Mouse (Mus musculus) lung, embryonic 16.5 days (tissue): ENCODE data around the gene Rnf157. TPM values are rescaled to one million over a fixed set of nuclear protein-coding genes. Genes with fewer than 3 reads are reported as not detected.

Experiments
- ATAC-seq: fragments of 200-750 bp; cut with Nextera tagmentation; 2 replicates; pipeline ENCODE4 v1.8.0; 2017; ENCODE audit warnings: low read depth, mild to moderate bottlenecking, moderate library complexity
- H3K27ac ChIP-seq: fragments of 300-500 bp; sonication (generic); 2 replicates; pipeline ENCODE4 v1.5.1; 2014; ENCODE audit warnings: mild to moderate bottlenecking, control low read depth, low read length
- H3K27me3 ChIP-seq: fragments of 300-500 bp; sonication (generic); 2 replicates; pipeline ENCODE4 v1.6.1; 2014; ENCODE audit warnings: low read depth, low read length, mixed read lengths; ENCODE audit not compliant: control insufficient read depth, insufficient read depth
- H3K36me3 ChIP-seq: fragments of 300-500 bp; sonication (generic); 2 replicates; pipeline ENCODE4 v1.6.1; 2014; ENCODE audit warnings: low read length; ENCODE audit not compliant: control insufficient read depth, insufficient read depth
- H3K4me1 ChIP-seq: fragments of 300-500 bp; sonication (generic); replicated peaks from 2 replicates; pipeline ENCODE4 v1.6.1; 2014; ENCODE audit warnings: low read length, mixed read lengths; ENCODE audit not compliant: control insufficient read depth, insufficient read depth
- H3K4me2 ChIP-seq: fragments of 300-500 bp; sonication (generic); 2 replicates; pipeline ENCODE4 v1.6.1; 2014; ENCODE audit warnings: low read depth, low read length, control low read depth
- H3K4me3 ChIP-seq: fragments of 300-500 bp; sonication (generic); 2 replicates; pipeline ENCODE4 v1.5.1; 2014; ENCODE audit warnings: mild to moderate bottlenecking, low read length, control low read depth
- H3K9ac ChIP-seq: fragments of 300-500 bp; sonication (generic); 2 replicates; pipeline ENCODE4 v1.6.1; 2014; ENCODE audit warnings: low read length, control low read depth
- H3K9me3 ChIP-seq: fragments of 300-500 bp; sonication (generic); 2 replicates; pipeline ENCODE4 v1.6.1; 2016; ENCODE audit warnings: low read length; ENCODE audit not compliant: control insufficient read depth
- WGBS: fragments of 180-500 bp; shearing (Covaris S2); extraction: QIAGEN DNeasy Blood & Tissue Kit; methylation state at CpG from one replicate; pipeline ENCODE4 v1.1.7; 2014; 5-methylcytosine and 5-hydroxymethylcytosine counted together
- polyA plus RNA-seq: library from polyadenylated mRNA; unstranded; fragments of >200 nt; fragmentation: Nextera tagmentation; extraction: Ambion mirVana; gene quantifications from 2 replicates; pipeline ENCODE4 v1.2.1, GENCODE M21; 2015

The Rnf157 gene
- polyA plus RNA-seq, 1 experiment from 2014 or later, result 3.5 TPM

- H3K9me3 ChIP-seq, result no peaks in the 10 kb centered on the region
- no peak overlapping the region for H3K27ac ChIP-seq
- no peaks in the 10 kb centered on the region for H3K36me3 ChIP-seq
- WGBS, result 82% methylated on average over 4 of the region's 4 CpGs
- no peak overlapping the region; the same call in 1 of the 2 replicates for H3K4me3 ChIP-seq
- no peak for ATAC-seq
- H3K4me1 ChIP-seq, result peaks cover 29% of the 10 kb centered on the region
- no peak overlapping the region for H3K9ac ChIP-seq
- H3K4me2 ChIP-seq, result peak overlapping the region; percentile 16
- H3K27me3 ChIP-seq, result peaks cover 25% of the 10 kb centered on the region
Measured at GRCm38 (mm10) chr11:116336393-116336792, 76.4 kb downstream of the Rnf157 start.

DNA sequence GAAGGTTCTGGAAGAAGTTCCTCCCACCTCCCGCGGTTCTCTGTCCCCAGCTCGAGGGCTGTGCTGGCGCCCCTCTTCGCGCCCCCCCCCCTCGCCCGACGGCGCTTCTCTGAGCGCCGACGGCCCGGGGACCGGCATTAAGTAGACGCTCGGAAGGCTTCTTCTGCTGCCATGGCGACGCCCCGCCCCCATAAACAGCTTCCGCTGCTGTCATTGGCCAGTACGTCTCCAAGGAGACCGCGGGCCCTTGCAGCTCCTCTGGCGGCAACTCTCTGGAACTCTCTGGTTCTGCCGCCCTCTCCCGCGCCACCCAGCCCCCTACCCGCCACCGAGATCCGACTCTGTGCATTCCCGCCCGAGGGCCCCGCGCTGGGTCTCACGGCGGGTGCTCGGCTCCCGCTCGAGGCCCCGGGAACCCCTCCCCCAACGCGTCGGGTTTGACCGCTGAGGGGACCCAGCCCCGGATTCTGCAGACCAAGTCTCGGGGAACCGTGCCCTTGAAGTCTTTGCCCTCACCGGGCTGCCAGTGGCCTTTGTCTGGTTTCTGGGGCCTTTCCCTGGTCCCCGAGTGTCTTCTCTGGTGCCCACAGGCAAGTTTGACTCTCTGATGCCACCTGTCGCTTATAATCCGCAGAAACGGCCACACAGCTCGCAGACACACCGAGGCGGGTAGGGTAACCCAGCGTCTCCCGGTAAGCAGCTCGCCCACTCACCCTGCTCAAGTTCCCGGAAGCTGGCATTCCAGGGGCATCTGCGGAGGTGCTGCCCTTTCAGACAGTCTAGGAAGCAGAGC, 77.4 kb downstream of the Rnf157 start, which contains the start of gene Foxj1:
Gene Foxj1, minus strand, starts transcription at position 156 of the 793 bp plus-strand sequence.
- Histone ChIP-seq H3K4me2 (peak within 1 kb of the TSS; percentile 99), H3K4me3 (peak within 1 kb of the TSS; percentile 75), H3K27me3 (peaks cover 25% of the 10 kb centered on the region), H3K36me3 (no peaks in the 10 kb centered on the region), H3K9ac (peak within 1 kb of the TSS; percentile 74), H3K4me1 (peaks cover 29% of the 10 kb centered on the region), H3K27ac (peak within 1 kb of the TSS; percentile 53), H3K9me3 (no peaks in the 10 kb centered on the region)
- under 1% methylated on average over 60 of the region's 61 CpGs for WGBS
- ATAC-seq, result peak; percentile 93

GRCm38 (mm10) chr11:116334417-116334782, 78.4 kb downstream of the Rnf157 start:
- Histone ChIP-seq H3K27me3 (peaks cover 25% of the 10 kb centered on the region), H3K9ac (peak overlapping the region; percentile 45)

GRCm38 (mm10) chr11:116333526-116334416, 79.1 kb downstream of the Rnf157 start:
- peak overlapping the region; percentile 45 for H3K9ac ChIP-seq

More at GRCm38 (mm10) chr11:116334417-116334782, 78.4 kb downstream of the Rnf157 start:
- Histone ChIP-seq H3K4me1 (peaks cover 34% of the 10 kb centered on the region), H3K36me3 (no peaks in the 10 kb centered on the region), H3K4me3 (peak overlapping the region; percentile 75), H3K9me3 (no peaks in the 10 kb centered on the region), H3K27ac (no peak overlapping the region), H3K4me2 (peak overlapping the region; percentile 99)
- ATAC-seq, result no peak
- 2% methylated on average over 26 of the region's 26 CpGs for WGBS

GRCm38 (mm10) chr11:116332983-116333270, 79.9 kb downstream of the Rnf157 start:
- Histone ChIP-seq H3K4me3 (no peak overlapping the region), H3K4me2 (no peak overlapping the region), H3K9ac (0 out of 2 replicates have a peak overlapping the region, but pooled peaks have one; percentile 19), H3K36me3 (no peaks in the 10 kb centered on the region), H3K27ac (no peak overlapping the region), H3K27me3 (peaks cover 25% of the 10 kb centered on the region), H3K9me3 (no peaks in the 10 kb centered on the region), H3K4me1 (peaks cover 38% of the 10 kb centered on the region)
- WGBS, result 81% methylated on average over 3 of the region's 3 CpGs
- no peak for ATAC-seq

More at GRCm38 (mm10) chr11:116333526-116334416, 79.1 kb downstream of the Rnf157 start:
- Histone ChIP-seq H3K4me3 (peak overlapping the region; percentile 75), H3K4me1 (peaks cover 38% of the 10 kb centered on the region), H3K36me3 (no peaks in the 10 kb centered on the region), H3K27me3 (peaks cover 25% of the 10 kb centered on the region), H3K4me2 (peak overlapping the region; percentile 99), H3K27ac (no peak overlapping the region), H3K9me3 (no peaks in the 10 kb centered on the region)
- WGBS, result 21% methylated on average over 31 of the region's 31 CpGs
- ATAC-seq, result no peak

- WGBS, result 42% methylated on average over 18 of the region's 19 CpGs
- no peak for ATAC-seq
- 0 out of 2 replicates have a peak overlapping the region, but pooled peaks have one; percentile 15 for H3K9ac ChIP-seq
- H3K9me3 ChIP-seq, result no peaks in the 10 kb centered on the region
- H3K4me1 ChIP-seq, result peaks cover 38% of the 10 kb centered on the region
- H3K4me2 ChIP-seq, result no peak overlapping the region
- H3K27ac ChIP-seq, result no peak overlapping the region
- no peaks in the 10 kb centered on the region for H3K36me3 ChIP-seq
- H3K4me3 ChIP-seq, result no peak overlapping the region
- peaks cover 25% of the 10 kb centered on the region for H3K27me3 ChIP-seq
Measured at GRCm38 (mm10) chr11:116332232-116332982, 80.4 kb downstream of the Rnf157 start.

DNA sequence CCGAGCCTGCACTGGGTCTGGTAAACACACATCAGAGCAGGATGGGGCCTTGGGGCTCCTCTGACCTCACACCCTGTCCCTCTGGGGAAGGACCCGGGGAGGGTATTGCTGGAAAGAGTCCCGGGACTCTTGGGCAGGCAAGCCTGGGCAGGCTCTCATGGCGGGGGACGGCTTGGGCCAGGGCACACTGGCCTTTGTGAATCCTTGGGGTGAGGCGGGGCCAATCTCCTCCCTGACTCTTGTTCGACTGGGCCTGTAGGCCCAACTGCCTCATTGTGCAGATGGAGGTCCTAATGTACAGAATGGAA, 82.7 kb downstream of the Rnf157 start:
- no peak overlapping the region for H3K4me2 ChIP-seq
- H3K4me3 ChIP-seq, result no peak overlapping the region
- H3K4me1 ChIP-seq, result peaks cover 27% of the 10 kb centered on the region
- ATAC-seq, result no peak
- no peak overlapping the region for H3K27ac ChIP-seq
- no peaks in the 10 kb centered on the region for H3K9me3 ChIP-seq
- H3K27me3 ChIP-seq, result peaks cover 25% of the 10 kb centered on the region
- no peaks in the 10 kb centered on the region for H3K36me3 ChIP-seq
- no peak overlapping the region for H3K9ac ChIP-seq
- 65% methylated on average over 7 of the region's 7 CpGs for WGBS

DNA sequence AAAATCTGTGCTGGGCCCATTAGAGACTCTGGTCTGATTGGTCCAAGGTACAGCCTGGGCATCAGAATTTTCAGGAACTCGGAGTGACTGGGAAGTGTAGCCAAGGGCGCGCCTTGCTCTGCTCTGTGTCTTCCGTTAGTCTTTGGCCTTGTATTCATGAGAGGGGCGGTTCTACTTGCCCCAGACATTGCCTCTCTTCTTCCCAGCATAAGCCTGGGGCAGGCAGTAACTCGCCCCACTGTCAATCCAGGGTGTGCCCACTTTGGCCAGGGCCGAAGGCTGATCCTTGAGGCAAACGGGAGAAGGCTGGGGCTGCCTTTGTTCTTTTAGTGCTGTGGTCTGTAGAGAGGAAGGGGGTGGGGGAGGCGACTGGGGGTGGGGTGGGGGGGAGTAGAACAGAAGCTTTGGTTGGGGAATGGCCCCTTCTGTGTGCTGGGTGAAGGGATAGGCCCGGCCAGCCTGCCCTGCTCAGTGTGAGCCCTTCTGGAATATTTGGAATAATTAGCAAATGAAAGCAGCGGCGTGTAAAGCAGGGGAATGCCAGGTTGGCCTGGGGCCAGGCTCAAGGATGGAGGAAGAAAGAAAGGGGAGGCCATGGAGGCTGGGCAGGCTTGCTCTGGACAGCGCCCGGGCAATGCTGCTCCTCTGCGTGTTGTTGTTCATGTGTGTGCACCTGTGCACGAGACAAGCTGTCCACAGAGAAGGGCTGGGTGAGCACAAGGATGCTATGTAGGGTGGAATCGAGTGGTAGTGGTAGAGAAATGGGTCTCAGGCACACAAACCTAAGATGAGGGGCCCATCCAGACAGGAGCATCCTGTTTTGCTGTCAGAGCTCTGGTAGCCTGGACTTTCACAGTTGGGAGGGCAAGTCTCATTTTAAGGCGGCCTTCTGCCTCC, 83.3 kb downstream of the Rnf157 start:
- Histone ChIP-seq H3K9ac (no peak overlapping the region), H3K4me2 (no peak overlapping the region), H3K4me3 (no peak overlapping the region), H3K36me3 (no peaks in the 10 kb centered on the region), H3K27ac (no peak overlapping the region), H3K4me1 (peaks cover 21% of the 10 kb centered on the region), H3K27me3 (peaks cover 19% of the 10 kb centered on the region), H3K9me3 (no peaks in the 10 kb centered on the region)
- ATAC-seq, result peak; percentile 44
- WGBS, result 46% methylated on average over 18 of the region's 18 CpGs
